ENCODE assay signal across 29 mouse cellular contexts in the genomic region with DNA sequence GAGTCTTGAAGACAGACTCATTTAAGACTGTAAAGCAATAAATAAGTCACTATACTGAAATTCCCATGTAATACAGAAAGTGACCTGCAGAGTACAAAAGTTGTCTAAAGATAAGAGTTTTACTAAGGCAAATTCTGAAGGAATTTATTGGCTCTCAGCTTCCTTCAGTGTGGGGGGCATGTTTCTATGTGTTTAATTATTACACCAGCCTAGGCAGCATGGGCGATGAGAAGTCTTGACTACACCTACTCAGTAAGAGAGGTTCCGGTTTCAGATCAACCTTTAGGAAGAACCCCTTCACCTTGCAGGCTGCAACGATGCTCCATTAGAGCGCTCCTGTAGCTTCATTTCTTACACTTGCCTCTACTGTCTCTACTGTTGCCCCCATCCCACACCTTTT. TPM values are rescaled to one million over a fixed set of nuclear protein-coding genes. Genes with fewer than 3 reads are reported as not detected.
"Had no signal": no experiment of that assay in that cellular context is flagged by ENCODE, and none has a peak within 500 bp of the region (broad histone marks: within the 10 kb centered on the region; RNA-seq: fewer than 3 reads in every experiment).

No protein-coding gene starts in this region.

- H3K4me3 ChIP-seq: gastrocnemius, adult 2 months; heart, embryonic 13.5 days; heart, embryonic 15.5 days; hindbrain, embryonic 10.5 days; hindbrain, embryonic 12.5 days; kidney, embryonic 15.5 days; left cerebral cortex, adult 2 months; limb, embryonic 10.5 days; limb, embryonic 12.5 days; liver, embryonic 13.5 days; liver, embryonic 15.5 days had no signal

- DNase-seq: gastrocnemius, adult 2 months; gastrocnemius, postnatal 10 days; gastrocnemius, postnatal 25 days; heart, adult 18-20 months; heart, postnatal 4 days; kidney, adult 11 months; kidney, adult 2 months; kidney, adult 9 months; kidney, postnatal 14 days; kidney, postnatal 4 days; liver; liver, embryonic 13.5 days; liver, postnatal 0 days had no signal

- H3K9ac ChIP-seq: heart, embryonic 13.5 days; heart, embryonic 15.5 days; hindbrain, embryonic 12.5 days; hindbrain, embryonic 14.5 days; kidney, embryonic 15.5 days; limb, embryonic 12.5 days; liver, embryonic 13.5 days; liver, embryonic 15.5 days; liver, postnatal 0 days had no signal

- H3K4me2 ChIP-seq: heart, embryonic 11.5 days; heart, embryonic 13.5 days; heart, embryonic 15.5 days; hindbrain, embryonic 12.5 days; hindbrain, embryonic 14.5 days; kidney, embryonic 15.5 days; limb, embryonic 12.5 days; liver, embryonic 11.5 days; liver, embryonic 13.5 days; liver, embryonic 15.5 days had no signal

- H3K4me1 ChIP-seq: heart, embryonic 15.5 days; hindbrain, embryonic 10.5 days; hindbrain, embryonic 12.5 days; kidney, embryonic 15.5 days; limb, embryonic 12.5 days; liver, embryonic 13.5 days; liver, embryonic 15.5 days had no signal

- H3K36me3 ChIP-seq: heart, embryonic 13.5 days; heart, embryonic 15.5 days; hindbrain, embryonic 10.5 days; hindbrain, embryonic 12.5 days; kidney, embryonic 15.5 days; limb, embryonic 10.5 days; limb, embryonic 12.5 days; liver, embryonic 13.5 days; liver, embryonic 15.5 days had no signal

- H3K27me3 ChIP-seq: heart, embryonic 13.5 days; heart, embryonic 15.5 days; hindbrain, embryonic 12.5 days; kidney, embryonic 15.5 days; limb, embryonic 12.5 days; liver, embryonic 13.5 days; liver, embryonic 15.5 days had no signal

- H3K9me3 ChIP-seq: heart, embryonic 13.5 days; heart, embryonic 15.5 days; hindbrain, embryonic 10.5 days; hindbrain, embryonic 12.5 days; kidney, embryonic 15.5 days; limb, embryonic 10.5 days; limb, embryonic 12.5 days; liver, embryonic 13.5 days; liver, embryonic 15.5 days had no signal

- ATAC-seq: hindbrain, embryonic 16.5 days; inflammation-experienced regulatory T-cells, adult 6 months; liver, postnatal 0 days had no signal

- H3K27ac ChIP-seq: gastrocnemius, adult 2 months; heart, embryonic 13.5 days; heart, embryonic 15.5 days; hindbrain, embryonic 10.5 days; hindbrain, embryonic 12.5 days; hindbrain, embryonic 14.5 days; kidney, embryonic 15.5 days; kidney, postnatal 0 days; left cerebral cortex, adult 2 months; limb, embryonic 10.5 days; limb, embryonic 12.5 days; liver, embryonic 13.5 days; liver, embryonic 15.5 days had no signal

RNA-seq across cellular contexts. Expression of a gene that starts 13.6 kb away (rescaled TPM):
- total RNA-seq: granulocyte monocyte progenitor cell, adult 5-6 weeks had no signal

RNA-seq across cellular contexts. Expression of a gene that starts 37.5 kb away (rescaled TPM):
- polyA plus RNA-seq: kidney, adult 2 months had no signal

RNA-seq across cellular contexts. Expression of a gene that starts 51.6 kb away (rescaled TPM):
- total RNA-seq: granulocyte monocyte progenitor cell, adult 5-6 weeks had no signal
